Mouse (Mus musculus): ENCODE data around the gene Bdkrb2. TPM values are rescaled to one million over a fixed set of nuclear protein-coding genes. Genes with fewer than 3 reads are reported as not detected.
A peak's percentile ranks its signal among the peaks of the same experiment; 100 is the strongest.

Bdkrb2 gene
- polyA plus RNA-seq, 1 experiment from 2014 or later = 1.3 TPM

- Histone ChIP-seq H3K4me1 (replicated peaks; ENCODE audit: control insufficient read depth, insufficient read depth, low read length) (peaks cover 25% of the 10 kb centered on the region), H3K9me3 (ENCODE audit: control insufficient read depth, low read length) (no peaks in the 10 kb centered on the region), H3K36me3 (ENCODE audit: control insufficient read depth, insufficient read depth, low read length) (no peaks in the 10 kb centered on the region), H3K4me2 (ENCODE audit: low read depth, low read length) (no peak overlapping the region), H3K27me3 (ENCODE audit: control insufficient read depth, insufficient read depth, low read depth, low read length) (no peaks in the 10 kb centered on the region), H3K9ac (ENCODE audit: low read length) (no peak overlapping the region), H3K4me3 (ENCODE audit: low read length) (no peak overlapping the region), H3K27ac (ENCODE audit: low read length) (peak overlapping the region; percentile 34; the same call in 1 of the 2 replicates)
- peak; percentile 51 for ATAC-seq (ENCODE audit: low read depth)
- 37% methylated on average over 8 of the region's 8 CpGs for WGBS
Observed at GRCm38 (mm10) chr12:105554151-105554772, 8.8 kb upstream of the Bdkrb2 start.

- Histone ChIP-seq H3K4me2 (ENCODE audit: low read depth, low read length) (no peak overlapping the region), H3K27ac (ENCODE audit: low read length) (no peak overlapping the region)
- ATAC-seq (ENCODE audit: low read depth) = no peak
Observed at GRCm38 (mm10) chr12:105555172-105555571, 7.9 kb upstream of the Bdkrb2 start.

GRCm38 (mm10) chr12:105557250-105557925 lies 5.6 kb upstream of the Bdkrb2 start:
- peak; percentile 64 for ATAC-seq (ENCODE audit: low read depth)
- Histone ChIP-seq H3K4me2 (ENCODE audit: low read depth, low read length) (no peak overlapping the region), H3K9ac (ENCODE audit: low read length) (no peak overlapping the region), H3K4me3 (ENCODE audit: low read length) (no peak overlapping the region), H3K27ac (ENCODE audit: low read length) (0 out of 2 replicates have a peak overlapping the region, but pooled peaks have one; percentile 19), H3K36me3 (ENCODE audit: control insufficient read depth, insufficient read depth, low read length) (no peaks in the 10 kb centered on the region), H3K9me3 (ENCODE audit: control insufficient read depth, low read length) (no peaks in the 10 kb centered on the region), H3K4me1 (replicated peaks; ENCODE audit: control insufficient read depth, insufficient read depth, low read length) (peaks cover 22% of the 10 kb centered on the region), H3K27me3 (ENCODE audit: control insufficient read depth, insufficient read depth, low read depth, low read length) (peaks cover 4% of the 10 kb centered on the region; the same call in 1 of the 2 replicates)
- WGBS = 48% methylated on average over 7 of the region's 7 CpGs

More at GRCm38 (mm10) chr12:105555172-105555571, 7.9 kb upstream of the Bdkrb2 start:
- Histone ChIP-seq H3K4me3 (ENCODE audit: low read length) (no peak overlapping the region), H3K27me3 (ENCODE audit: control insufficient read depth, insufficient read depth, low read depth, low read length) (no peaks in the 10 kb centered on the region), H3K36me3 (ENCODE audit: control insufficient read depth, insufficient read depth, low read length) (no peaks in the 10 kb centered on the region), H3K4me1 (replicated peaks; ENCODE audit: control insufficient read depth, insufficient read depth, low read length) (peaks cover 25% of the 10 kb centered on the region), H3K9ac (ENCODE audit: low read length) (no peak overlapping the region), H3K9me3 (ENCODE audit: control insufficient read depth, low read length) (no peaks in the 10 kb centered on the region)
- 52% methylated on average over 5 of the region's 5 CpGs for WGBS

- 45% methylated on average over 8 of the region's 8 CpGs for WGBS
- H3K4me1 ChIP-seq (replicated peaks; ENCODE audit: control insufficient read depth, insufficient read depth, low read length) = peaks cover 22% of the 10 kb centered on the region
- H3K36me3 ChIP-seq (ENCODE audit: control insufficient read depth, insufficient read depth, low read length) = no peaks in the 10 kb centered on the region
- no peaks in the 10 kb centered on the region for H3K9me3 ChIP-seq (ENCODE audit: control insufficient read depth, low read length)
- no peak overlapping the region for H3K9ac ChIP-seq (ENCODE audit: low read length)
- no peak overlapping the region for H3K4me2 ChIP-seq (ENCODE audit: low read depth, low read length)
- 0 out of 2 replicates have a peak, but pooled peaks have one; percentile 20 for ATAC-seq (ENCODE audit: low read depth)
- H3K27me3 ChIP-seq (ENCODE audit: control insufficient read depth, insufficient read depth, low read depth, low read length) = peaks cover 20% of the 10 kb centered on the region
- no peak overlapping the region for H3K4me3 ChIP-seq (ENCODE audit: low read length)
- no peak overlapping the region for H3K27ac ChIP-seq (ENCODE audit: low read length)
Observed at GRCm38 (mm10) chr12:105561007-105561534, 2.0 kb upstream of the Bdkrb2 start.

DNA sequence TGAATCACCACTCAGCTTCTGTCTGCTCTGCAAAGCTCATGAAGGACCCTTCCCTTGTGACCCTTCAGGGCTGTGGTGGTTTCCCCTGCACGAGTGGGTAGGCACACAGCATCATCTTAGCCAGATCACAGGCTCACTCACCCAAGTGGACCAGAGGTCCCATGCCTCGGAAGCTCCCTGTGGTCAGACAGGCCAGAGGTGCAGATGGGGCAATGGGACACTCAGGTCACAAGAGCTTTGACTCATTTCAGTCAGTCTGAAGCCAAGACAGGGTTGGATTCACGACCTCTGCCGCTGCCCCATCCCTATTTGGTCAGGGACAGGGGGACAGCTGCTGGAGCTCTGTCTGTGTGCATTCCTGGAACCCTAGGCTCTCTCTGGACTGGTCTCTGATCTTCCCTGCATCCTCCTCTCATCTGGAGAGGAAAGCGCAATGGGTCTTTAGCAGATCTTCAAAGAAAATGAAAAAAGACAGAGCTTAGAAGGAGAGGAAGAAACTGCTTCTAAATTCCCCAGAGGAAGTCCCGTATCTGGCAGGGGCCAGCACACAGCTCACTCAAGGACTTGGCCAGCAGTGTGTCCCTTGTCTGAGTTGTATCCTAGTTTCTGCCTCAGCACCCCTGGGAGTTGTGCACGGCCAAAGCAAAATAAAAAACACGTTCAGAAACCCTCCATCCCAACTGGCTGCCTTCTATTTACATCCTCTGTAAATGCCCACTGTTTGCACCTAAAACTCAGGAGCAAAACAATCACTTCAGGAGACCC lies 788 bp upstream of the Bdkrb2 start:
- Histone ChIP-seq H3K27me3 (ENCODE audit: control insufficient read depth, insufficient read depth, low read depth, low read length) (peaks cover 20% of the 10 kb centered on the region), H3K4me2 (ENCODE audit: low read depth, low read length) (peak overlapping the region; percentile 54; the same call in 1 of the 2 replicates), H3K36me3 (ENCODE audit: control insufficient read depth, insufficient read depth, low read length) (no peaks in the 10 kb centered on the region), H3K27ac (ENCODE audit: low read length) (no peak overlapping the region), H3K9ac (ENCODE audit: low read length) (no peak overlapping the region), H3K4me3 (ENCODE audit: low read length) (peak overlapping the region; percentile 26), H3K9me3 (ENCODE audit: control insufficient read depth, low read length) (peaks cover 4% of the 10 kb centered on the region), H3K4me1 (replicated peaks; ENCODE audit: control insufficient read depth, insufficient read depth, low read length) (peaks cover 18% of the 10 kb centered on the region)
- ATAC-seq (ENCODE audit: low read depth) = no peak
- WGBS = 27% methylated on average over 8 of the region's 8 CpGs

GRCm38 (mm10) chr12:105563726-105564275 lies 775 bp downstream of the Bdkrb2 start:
- peaks cover 15% of the 10 kb centered on the region for H3K4me1 ChIP-seq (replicated peaks; ENCODE audit: control insufficient read depth, insufficient read depth, low read length)
- H3K9ac ChIP-seq (ENCODE audit: low read length) = 0 out of 2 replicates have a peak overlapping the region, but pooled peaks have one; percentile 21
- peaks cover 7% of the 10 kb centered on the region for H3K9me3 ChIP-seq (ENCODE audit: control insufficient read depth, low read length)
- H3K36me3 ChIP-seq (ENCODE audit: control insufficient read depth, insufficient read depth, low read length) = no peaks in the 10 kb centered on the region
- H3K4me2 ChIP-seq (ENCODE audit: low read depth, low read length) = peak overlapping the region; percentile 54
- no peak overlapping the region for H3K27ac ChIP-seq (ENCODE audit: low read length)
- peak overlapping the region; percentile 26 for H3K4me3 ChIP-seq (ENCODE audit: low read length)
- 8% methylated on average over 25 of the region's 25 CpGs for WGBS
- H3K27me3 ChIP-seq (ENCODE audit: control insufficient read depth, insufficient read depth, low read depth, low read length) = peaks cover 20% of the 10 kb centered on the region
- 0 out of 2 replicates have a peak, but pooled peaks have one; percentile 26 for ATAC-seq (ENCODE audit: low read depth)

DNA sequence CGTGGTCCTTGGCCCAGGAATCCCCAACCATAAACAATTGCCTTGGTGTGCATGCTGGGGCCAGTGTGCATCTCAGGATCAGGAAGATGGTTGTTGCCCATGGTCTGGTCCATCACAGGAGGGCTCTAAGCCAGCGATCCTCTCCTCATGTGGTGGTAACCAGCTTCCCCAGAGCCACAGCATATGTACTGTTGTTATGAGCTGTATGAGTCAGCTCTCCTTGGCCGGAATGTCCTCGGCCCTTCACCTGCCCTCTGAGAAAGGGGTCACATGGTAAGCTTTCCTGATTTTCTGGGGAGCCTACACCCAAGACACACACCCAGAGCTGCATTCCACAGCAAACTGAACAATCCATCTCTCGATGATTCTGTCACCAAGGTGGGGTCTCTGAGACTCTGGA lies 2.2 kb downstream of the Bdkrb2 start:
- Histone ChIP-seq H3K27me3 (ENCODE audit: control insufficient read depth, insufficient read depth, low read depth, low read length) (peaks cover 20% of the 10 kb centered on the region), H3K27ac (ENCODE audit: low read length) (no peak overlapping the region), H3K9ac (ENCODE audit: low read length) (no peak overlapping the region), H3K4me1 (replicated peaks; ENCODE audit: control insufficient read depth, insufficient read depth, low read length) (peaks cover 15% of the 10 kb centered on the region), H3K4me2 (ENCODE audit: low read depth, low read length) (no peak overlapping the region), H3K4me3 (ENCODE audit: low read length) (no peak overlapping the region), H3K36me3 (ENCODE audit: control insufficient read depth, insufficient read depth, low read length) (no peaks in the 10 kb centered on the region), H3K9me3 (ENCODE audit: control insufficient read depth, low read length) (peaks cover 7% of the 10 kb centered on the region)
- no peak for ATAC-seq (ENCODE audit: low read depth)
- WGBS = 74% methylated on average over 5 of the region's 5 CpGs

GRCm38 (mm10) chr12:105571867-105572266 lies 8.8 kb downstream of the Bdkrb2 start:
- H3K27ac ChIP-seq (ENCODE audit: low read length) = no peak overlapping the region
- no peaks in the 10 kb centered on the region for H3K4me1 ChIP-seq (replicated peaks; ENCODE audit: control insufficient read depth, insufficient read depth, low read length)
- no peak overlapping the region for H3K4me2 ChIP-seq (ENCODE audit: low read depth, low read length)
- no peaks in the 10 kb centered on the region for H3K36me3 ChIP-seq (ENCODE audit: control insufficient read depth, insufficient read depth, low read length)
- WGBS = 67% methylated on average over 3 of the region's 3 CpGs
- H3K4me3 ChIP-seq (ENCODE audit: low read length) = no peak overlapping the region
- peaks cover 4% of the 10 kb centered on the region for H3K9me3 ChIP-seq (ENCODE audit: control insufficient read depth, low read length)
- ATAC-seq (ENCODE audit: low read depth) = no peak
- no peaks in the 10 kb centered on the region for H3K27me3 ChIP-seq (ENCODE audit: control insufficient read depth, insufficient read depth, low read depth, low read length)
- no peak overlapping the region for H3K9ac ChIP-seq (ENCODE audit: low read length)
